Mouse (Mus musculus) brain, embryonic 14.5 days (tissue): ENCODE results near the gene Pts. TPM values are rescaled to one million over a fixed set of nuclear protein-coding genes. Genes with fewer than 3 reads are reported as not detected.

Source experiments
- DNase-seq: peaks from one replicate; pipeline ENCODE4 v3.0.0-alpha.2; 2011; ENCODE audit warnings: low read depth
- CTCF ChIP-seq: fragments of 200-500 bp; IDR thresholded peaks from 2 replicates; pipeline ENCODE4 v1.5.1; 2012; ENCODE audit warnings: inconsistent platforms, mild to moderate bottlenecking, moderate library complexity, borderline replicate concordance; ENCODE audit not compliant: insufficient read depth, insufficient read length; ENCODE audit errors: extremely low read depth
- POLR2A ChIP-seq: fragments of 200-500 bp; IDR thresholded peaks from 2 replicates; pipeline ENCODE4 v1.6.1; 2012; ENCODE audit warnings: mild to moderate bottlenecking, inconsistent platforms, borderline replicate concordance; ENCODE audit not compliant: poor library complexity, insufficient read depth, insufficient read length, severe bottlenecking; ENCODE audit errors: extremely low read depth
- polyA plus RNA-seq: library from polyadenylated mRNA; depleted of rRNA; stranded (reverse); fragments of >200 nt; gene quantifications from 2 replicates; pipeline ENCODE4 v1.2.3, GENCODE M21; 2012; rRNA removed

Pts gene
- 73.9 and 77.3 TPM in 2 replicates for polyA plus RNA-seq

DNA sequence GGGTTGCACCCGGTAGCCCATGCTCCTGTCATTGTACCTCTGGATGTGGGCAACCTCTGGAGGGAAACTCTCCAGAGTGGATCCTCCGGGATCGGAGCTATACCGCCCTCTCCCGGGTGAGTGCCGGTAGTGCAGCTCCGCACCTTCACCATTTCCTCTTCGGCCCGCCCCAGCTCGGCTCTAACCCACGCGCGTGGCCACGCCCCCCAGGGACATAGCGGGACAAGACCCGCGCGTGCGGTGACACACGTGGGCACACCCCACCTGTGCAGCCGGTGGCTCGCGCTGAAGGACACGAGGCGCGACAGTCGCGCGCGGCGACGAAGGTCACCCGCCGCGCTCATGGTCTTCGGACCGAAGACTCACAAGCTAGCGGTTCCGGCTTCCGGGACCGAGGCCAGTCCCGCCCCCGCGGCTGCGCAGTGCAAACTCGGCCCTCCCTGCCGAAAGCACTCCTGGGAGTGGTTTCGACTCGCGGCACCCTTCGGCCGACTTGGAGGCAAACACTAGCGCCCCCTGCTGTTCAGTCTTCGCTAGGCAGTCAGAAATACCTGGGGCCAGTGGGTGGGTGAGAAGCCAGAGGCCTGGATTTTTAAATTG lies at the start of gene Pts:
Gene Pts, minus strand, starts transcription at position 432 of the 600 bp plus-strand sequence.
- peak; percentile 99 for TF ChIP-seq CTCF
- peak; percentile 94 for TF ChIP-seq POLR2A
- DNase-seq = peak; percentile 100

DNA sequence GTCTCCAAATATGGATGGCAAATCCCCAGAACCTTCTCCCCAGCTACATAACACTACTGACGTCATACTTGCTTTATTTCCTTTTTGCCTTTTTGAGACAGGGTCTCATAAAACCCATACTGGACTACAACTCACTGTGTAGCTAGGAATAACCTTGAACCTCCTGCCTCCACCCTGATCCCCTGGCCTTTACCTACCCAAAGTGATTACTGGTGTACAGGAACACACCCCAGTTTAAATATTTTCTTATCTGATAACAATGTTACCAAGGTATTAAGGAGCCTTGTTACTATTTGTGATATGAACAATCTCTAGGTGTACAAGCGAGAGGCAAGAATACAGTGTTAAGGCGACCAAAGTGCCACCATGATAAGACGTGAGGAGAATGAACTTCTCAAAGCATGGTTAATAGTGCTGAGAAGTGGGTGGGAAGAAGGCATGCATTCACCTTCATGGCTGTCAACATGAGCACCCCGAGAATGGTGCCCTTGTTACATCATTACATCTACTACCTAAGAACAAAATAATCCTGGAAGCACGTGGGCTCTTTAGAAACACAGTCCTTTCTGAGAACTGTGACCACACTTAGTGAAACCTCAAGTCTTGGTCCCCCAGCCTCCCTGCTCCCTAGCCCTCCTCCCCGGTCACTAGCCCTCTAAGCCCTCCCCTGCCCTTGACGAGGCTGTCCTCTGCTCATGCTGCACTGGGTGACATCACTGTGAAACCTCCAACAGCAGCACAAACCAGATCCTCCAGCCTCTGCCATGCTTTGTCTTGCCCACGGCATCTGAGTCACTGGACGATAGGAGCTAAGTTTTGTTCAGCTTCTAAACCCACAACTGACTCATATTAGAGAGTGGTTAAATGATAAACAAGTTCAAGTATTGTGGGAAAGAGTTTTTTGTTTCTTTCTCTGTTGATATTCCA lies 41.3 kb upstream of the Pts start:
- no peak for DNase-seq
- no peak for TF ChIP-seq POLR2A
- TF ChIP-seq CTCF = no peak

DNA sequence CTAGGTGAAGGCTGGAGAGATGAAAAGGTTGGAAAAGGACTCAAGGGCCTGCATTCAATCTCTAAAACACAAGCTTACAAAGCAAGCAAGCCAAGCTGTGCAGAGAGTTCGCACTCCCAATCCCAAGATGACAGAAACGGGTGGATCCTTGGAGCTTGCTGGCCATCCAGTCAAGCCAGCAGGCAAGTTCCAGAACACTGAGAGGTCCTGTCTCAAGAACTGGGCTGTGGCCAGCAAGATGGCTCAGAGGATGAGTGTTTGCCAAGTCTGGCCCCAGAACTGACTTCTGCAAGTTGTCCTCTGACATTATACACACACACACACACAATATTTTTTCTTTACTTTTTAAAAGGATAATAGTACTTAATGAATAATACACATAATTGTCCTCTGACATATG lies 39.4 kb upstream of the Pts start:
- no peak for TF ChIP-seq CTCF

DNA sequence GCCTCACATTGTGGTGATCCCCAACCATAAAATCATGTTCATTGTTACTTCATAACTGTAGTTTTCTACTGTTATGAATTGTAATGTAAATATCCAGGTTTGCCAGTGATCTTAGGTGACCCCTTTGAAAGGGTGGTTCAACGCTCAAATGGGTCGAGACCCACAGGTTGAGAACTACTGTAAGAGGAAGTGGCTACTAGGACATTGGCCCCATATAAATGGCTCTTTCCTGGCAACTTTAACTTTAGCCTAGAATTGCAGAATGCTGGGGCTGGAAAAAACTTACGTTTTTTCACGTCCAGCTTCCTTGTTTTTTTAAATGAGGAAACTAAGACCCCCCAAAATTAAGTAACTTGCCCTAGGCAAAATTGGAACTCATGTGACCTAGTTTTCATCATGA lies 38.8 kb upstream of the Pts start:
- no peak for TF ChIP-seq POLR2A
- no peak for DNase-seq

More for the DNA sequence above, 39.4 kb upstream of the Pts start:
- no peak for DNase-seq

DNA sequence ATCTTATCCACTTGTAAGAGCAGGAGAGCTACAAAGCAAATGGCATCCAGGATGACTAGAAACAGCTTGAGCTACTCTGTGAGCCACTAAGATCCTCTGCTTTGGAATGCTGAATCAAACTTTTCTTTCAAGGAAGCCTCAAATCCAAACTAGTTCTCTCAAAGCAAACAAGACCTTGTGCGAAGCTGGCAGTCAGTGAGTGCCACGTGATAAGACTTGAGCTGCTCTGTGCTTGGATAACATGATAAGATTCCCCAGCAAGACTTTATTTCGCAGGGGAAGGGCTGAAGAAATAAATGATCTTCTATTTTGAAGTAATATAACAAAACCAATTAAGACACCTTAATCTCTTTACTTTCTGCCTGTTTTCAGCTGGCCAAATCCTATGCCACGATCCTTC lies 37.4 kb upstream of the Pts start:
- TF ChIP-seq CTCF = no peak
- no peak for TF ChIP-seq POLR2A
- DNase-seq = no peak

DNA sequence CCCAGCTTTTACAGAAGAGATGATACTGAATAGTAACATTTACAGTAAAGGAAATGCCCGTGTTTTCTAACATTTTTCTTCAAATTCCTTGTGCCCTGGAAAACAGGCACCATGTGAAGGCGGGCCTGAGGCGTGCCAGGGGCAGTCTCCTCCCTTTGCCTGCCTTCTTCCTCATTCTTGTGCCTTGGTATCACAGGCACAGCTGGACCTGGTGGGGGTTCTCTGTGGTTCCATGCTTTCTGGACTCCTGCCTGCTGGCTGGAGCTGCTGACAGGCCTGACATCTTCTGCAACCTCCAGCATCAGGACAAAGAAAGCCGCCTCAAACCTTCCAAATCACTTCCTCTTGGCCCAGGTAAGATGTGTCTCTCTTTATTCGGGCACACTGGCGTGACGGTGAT lies 36.6 kb upstream of the Pts start:
- DNase-seq = no peak
- TF ChIP-seq POLR2A (no peak), CTCF (no peak)

DNA sequence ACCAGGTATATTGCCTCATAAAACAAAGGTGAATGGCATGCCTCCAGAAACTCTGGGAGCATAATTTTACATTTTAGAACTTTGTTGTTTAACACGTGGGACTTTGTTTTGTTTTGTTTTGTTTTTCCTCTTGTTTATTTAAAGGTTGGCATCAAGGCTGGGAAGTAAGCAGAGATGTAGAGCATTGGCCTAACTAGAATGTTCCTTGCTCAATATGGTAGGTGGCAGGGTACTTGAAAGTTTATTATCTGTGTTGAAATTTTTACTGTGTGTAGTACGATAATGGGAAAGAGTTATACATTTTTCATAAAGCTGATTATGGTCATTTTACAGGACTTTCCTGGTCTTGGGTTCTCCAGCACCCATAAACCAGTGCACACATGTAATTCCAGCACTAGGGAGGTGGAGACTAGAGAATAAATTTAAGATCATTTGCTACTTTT lies 33.4 kb upstream of the Pts start:
- TF ChIP-seq POLR2A = no peak
- no peak for TF ChIP-seq CTCF
- DNase-seq = no peak

DNA sequence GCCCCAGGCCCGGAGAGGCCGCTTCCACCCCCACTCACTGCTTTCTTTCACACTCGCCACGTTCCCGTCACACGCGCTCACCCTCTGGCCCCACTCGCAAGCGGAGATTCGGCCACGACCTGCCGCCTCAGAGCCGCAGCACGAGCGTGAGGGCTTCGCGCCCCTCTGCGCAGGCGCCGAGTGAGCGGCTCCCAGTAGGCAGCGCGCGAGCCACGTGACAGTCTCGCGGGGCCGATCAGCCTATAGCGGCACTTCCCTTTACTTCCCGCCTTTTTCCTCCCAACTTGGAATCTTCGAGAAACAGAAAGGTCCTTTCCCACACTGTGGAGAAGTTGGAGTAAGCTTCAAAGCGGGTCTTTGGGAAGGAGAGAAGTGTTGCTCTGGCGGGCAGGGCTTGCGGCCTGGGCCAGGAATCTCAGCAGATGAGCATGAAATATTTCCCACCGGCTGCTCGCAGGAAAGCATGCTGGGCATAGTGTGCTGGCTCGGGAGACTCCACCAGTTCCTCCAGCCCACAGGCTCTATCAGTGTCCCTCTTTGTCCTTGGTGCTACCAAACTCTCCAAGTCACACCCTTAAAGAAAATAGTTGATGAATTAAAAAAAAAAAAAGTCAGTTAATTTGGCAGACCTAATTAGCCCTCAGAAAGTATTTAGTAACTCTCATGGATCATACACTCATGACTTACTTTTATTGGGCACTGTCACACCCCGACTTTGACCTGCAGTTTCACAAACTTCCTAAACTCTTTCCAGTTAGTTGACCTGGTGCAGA lies 32.8 kb upstream of the Pts start, which contains the start of gene Tex12:
Gene Tex12, minus strand, starts transcription at position 181 of the 773 bp plus-strand sequence.
- TF ChIP-seq CTCF (no peak), POLR2A (no peak)
- DNase-seq = no peak

DNA sequence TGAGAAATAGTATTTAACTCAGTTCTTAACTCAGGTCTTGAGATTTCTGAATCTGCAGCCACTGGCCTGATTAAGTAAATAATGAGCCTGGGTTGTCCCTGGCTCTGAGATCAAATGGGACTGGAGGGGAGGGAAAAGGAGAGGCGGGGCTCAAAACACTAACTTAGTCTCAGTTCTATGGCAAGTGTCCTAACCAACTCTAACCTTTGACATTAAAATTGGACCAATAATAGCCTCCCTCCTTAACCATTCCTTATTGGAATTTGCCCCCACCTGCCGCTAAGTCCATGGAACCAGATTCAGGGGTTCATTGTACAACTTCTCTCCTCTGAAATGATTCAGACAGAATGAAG lies 26.5 kb upstream of the Pts start, which contains the start of gene Bco2:
Gene Bco2, minus strand, starts transcription at position 88 of the 353 bp plus-strand sequence.
- no peak for TF ChIP-seq POLR2A
- no peak for TF ChIP-seq CTCF
- DNase-seq = no peak

DNA sequence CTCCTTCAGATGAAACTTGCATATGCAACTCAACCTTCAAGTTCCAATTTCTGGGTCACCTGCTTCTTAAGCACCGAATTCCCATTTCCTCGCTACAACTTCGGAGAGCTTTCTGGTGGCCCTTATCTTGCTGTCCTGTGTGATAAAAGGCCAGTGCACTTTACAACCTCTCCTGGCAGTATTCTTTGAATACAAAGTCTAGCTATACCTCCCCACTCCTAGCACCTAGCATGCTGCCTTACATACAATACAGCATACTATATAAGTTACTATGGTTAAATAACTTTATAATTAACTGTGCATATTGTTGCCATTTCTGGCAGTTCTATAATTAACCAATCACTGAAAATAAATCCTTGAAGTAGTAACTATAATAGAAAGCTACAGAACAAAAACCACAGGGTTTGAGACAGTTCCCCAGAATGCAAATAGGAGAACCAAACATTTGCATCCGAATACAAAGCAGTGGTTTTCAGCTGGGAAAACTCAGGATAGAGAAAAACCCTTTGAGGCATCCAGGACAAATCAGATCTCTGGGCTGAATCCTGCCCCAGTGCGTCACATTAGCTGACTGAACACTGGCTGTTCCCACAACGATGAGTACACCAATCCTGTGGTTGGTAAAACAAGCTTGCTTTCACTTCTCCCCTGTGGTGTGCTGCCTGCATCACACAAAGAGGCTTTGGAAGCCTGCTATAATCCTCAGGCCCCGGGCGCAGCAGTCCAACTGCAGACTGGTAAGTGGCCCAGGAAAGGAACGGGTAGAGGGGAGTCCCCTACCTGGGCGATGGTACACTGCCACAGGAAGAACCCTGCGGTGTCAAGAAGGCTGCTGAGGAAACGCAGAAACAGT lies 25.9 kb upstream of the Pts start, which contains the start of gene Il18:
Gene Il18, plus strand, starts transcription at position 587 of the 853 bp plus-strand sequence.
- TF ChIP-seq POLR2A (peak; percentile 17; the same call in 1 of the 2 replicates), CTCF (no peak)
- DNase-seq = peak; percentile 96
